11 mouse cellular contexts compared by ENCODE assay signal in genomic region chr2:96337354-96337753, GRCm38 (mm10). TPM values are rescaled to one million over a fixed set of nuclear protein-coding genes. Genes with fewer than 3 reads are reported as not detected.
A peak's percentile ranks its signal among the peaks of the same experiment; 100 is the strongest.
DNase-seq lines count a peak whose midpoint lies in the region; ATAC-seq lines count a peak whose summit lies in the region.
"Had no signal": no experiment of that assay in that cellular context is flagged by ENCODE, and none has a peak within 500 bp of the region (broad histone marks: within the 10 kb centered on the region; RNA-seq: fewer than 3 reads in every experiment).

No protein-coding gene starts in this region.

- H3K4me2 ChIP-seq in hindbrain, embryonic 12.5 days (replicated peaks) = no peak overlapping the region
- no peak overlapping the region for H3K4me2 ChIP-seq in neural tube, embryonic 12.5 days (replicated peaks)
- H3K4me2 ChIP-seq: embryonic facial prominence, embryonic 13.5 days; limb, embryonic 15.5 days; stomach, embryonic 15.5 days had no signal

- H3K27ac ChIP-seq in hindbrain, embryonic 12.5 days = no peak overlapping the region
- no peak overlapping the region for H3K27ac ChIP-seq in hindbrain, embryonic 10.5 days
- no peak overlapping the region for H3K27ac ChIP-seq in neural tube, embryonic 12.5 days
- H3K27ac ChIP-seq: embryonic facial prominence, embryonic 13.5 days; limb, embryonic 15.5 days; stomach, embryonic 15.5 days had no signal

- ATAC-seq in hindbrain, embryonic 12.5 days (ENCODE audit: low FRiP score) = peak; percentile 35; the same call in 1 of the 2 replicates
- peak; percentile 44; the same call in 1 of the 2 replicates for ATAC-seq in neural tube, embryonic 12.5 days (ENCODE audit: low FRiP score, low read depth)

- no peaks in the 10 kb centered on the region for H3K9me3 ChIP-seq in hindbrain, embryonic 12.5 days (replicated peaks)
- no peaks in the 10 kb centered on the region for H3K9me3 ChIP-seq in hindbrain, embryonic 10.5 days
- no peaks in the 10 kb centered on the region for H3K9me3 ChIP-seq in neural tube, embryonic 12.5 days
- H3K9me3 ChIP-seq: embryonic facial prominence, embryonic 13.5 days; limb, embryonic 15.5 days; stomach, embryonic 15.5 days had no signal

- H3K4me3 ChIP-seq in hindbrain, embryonic 12.5 days = no peak overlapping the region
- no peak overlapping the region for H3K4me3 ChIP-seq in hindbrain, embryonic 10.5 days
- H3K4me3 ChIP-seq in neural tube, embryonic 12.5 days = no peak overlapping the region
- H3K4me3 ChIP-seq: embryonic facial prominence, embryonic 13.5 days; limb, embryonic 15.5 days; stomach, embryonic 15.5 days had no signal

- H3K4me1 ChIP-seq in hindbrain, embryonic 12.5 days = peaks cover 4% of the 10 kb centered on the region; the same call in 1 of the 2 replicates
- H3K4me1 ChIP-seq in hindbrain, embryonic 10.5 days (replicated peaks) = peaks cover 5% of the 10 kb centered on the region; the same call in 1 of the 2 replicates
- no peaks in the 10 kb centered on the region for H3K4me1 ChIP-seq in neural tube, embryonic 12.5 days
- H3K4me1 ChIP-seq: embryonic facial prominence, embryonic 13.5 days; limb, embryonic 15.5 days; stomach, embryonic 15.5 days had no signal

- 53% methylated on average over 1 of the region's 1 CpGs for WGBS in hindbrain, embryonic 12.5 days
- 48% methylated on average over 1 of the region's 1 CpGs for WGBS in hindbrain, embryonic 10.5 days
- 70% methylated on average over 1 of the region's 1 CpGs for WGBS in neural tube, embryonic 12.5 days

- no peaks in the 10 kb centered on the region for H3K27me3 ChIP-seq in hindbrain, embryonic 12.5 days
- no peaks in the 10 kb centered on the region for H3K27me3 ChIP-seq in hindbrain, embryonic 10.5 days (ENCODE audit: insufficient read depth, poor library complexity, severe bottlenecking)
- no peaks in the 10 kb centered on the region for H3K27me3 ChIP-seq in neural tube, embryonic 12.5 days (replicated peaks)
- H3K27me3 ChIP-seq: embryonic facial prominence, embryonic 13.5 days; limb, embryonic 15.5 days; stomach, embryonic 15.5 days had no signal

- no peak overlapping the region for H3K9ac ChIP-seq in hindbrain, embryonic 12.5 days
- H3K9ac ChIP-seq in neural tube, embryonic 12.5 days = no peak overlapping the region
- H3K9ac ChIP-seq: embryonic facial prominence, embryonic 13.5 days; limb, embryonic 15.5 days; stomach, embryonic 15.5 days had no signal

- no peak for DNase-seq in hindbrain, embryonic 10.5 days (ENCODE audit: low spot score)
- no peak for DNase-seq in neural tube, embryonic 10.5 days (ENCODE audit: extremely low spot score, low spot score)
- DNase-seq in embryo, embryonic 10 days (ENCODE audit: low spot score) = peak; percentile 65
- DNase-seq in MN1 (ENCODE audit: low spot score) = no peak
- no peak for DNase-seq in thymus, postnatal 36 days
- DNase-seq in lung, postnatal 4 days = no peak

- H3K36me3 ChIP-seq in hindbrain, embryonic 12.5 days = no peaks in the 10 kb centered on the region
- no peaks in the 10 kb centered on the region for H3K36me3 ChIP-seq in hindbrain, embryonic 10.5 days
- no peaks in the 10 kb centered on the region for H3K36me3 ChIP-seq in neural tube, embryonic 12.5 days
- H3K36me3 ChIP-seq: embryonic facial prominence, embryonic 13.5 days; limb, embryonic 15.5 days; stomach, embryonic 15.5 days had no signal

RNA-seq across cellular contexts. Expression of gene Lrrc4c, which starts 19.4 kb away (rescaled TPM):
- polyA plus RNA-seq in hindbrain, embryonic 12.5 days (2016; fragmentation: Nextera tagmentation; extraction: Ambion mirVana) = 10.6 and 11.1 TPM in 2 replicates
- polyA plus RNA-seq in hindbrain, embryonic 10.5 days (2016; fragmentation: Nextera tagmentation; extraction: Ambion mirVana) = 0.73 and 3.1 TPM in 2 replicates
- polyA plus RNA-seq in neural tube, embryonic 12.5 days (2016; fragmentation: Nextera tagmentation; extraction: Ambion mirVana) = 14.1 and 14.7 TPM in 2 replicates
